Mouse (Mus musculus): ENCODE measurements around the gene Itga7. TPM values are rescaled to one million over a fixed set of nuclear protein-coding genes. Genes with fewer than 3 reads are reported as not detected.

Itga7 gene
- polyA plus RNA-seq, 1 experiment, result 14.6 TPM

DNA sequence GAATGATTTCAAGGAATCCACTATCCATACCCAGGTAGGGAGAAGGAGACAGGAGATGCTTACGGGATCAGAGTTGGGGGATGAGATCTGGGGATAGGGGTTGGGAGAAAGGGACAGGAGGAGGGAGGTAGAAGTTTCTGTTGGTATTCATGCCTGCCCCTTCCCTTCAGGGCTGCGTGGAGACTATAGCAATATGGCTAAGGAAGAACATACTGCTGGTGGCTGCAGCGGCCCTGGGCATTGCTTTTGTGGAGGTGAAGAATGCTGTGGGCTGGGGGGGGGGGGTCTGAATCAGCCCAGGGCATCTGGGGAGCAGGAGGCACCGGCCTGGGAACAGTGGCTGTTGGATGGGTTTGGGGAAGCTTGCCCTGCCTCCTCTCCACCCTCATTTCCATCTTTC lies 21.4 kb upstream of the Itga7 start:
- 56% methylated on average over 4 of the region's 4 CpGs for WGBS
- peaks cover 4% of the 10 kb centered on the region; the same call in 1 of the 2 replicates for H3K36me3 ChIP-seq (ENCODE audit: control insufficient read depth, insufficient read depth, low read length)
- H3K27ac ChIP-seq (ENCODE audit: insufficient read depth, low read depth, low read length), result no peak overlapping the region
- H3K4me3 ChIP-seq (ENCODE audit: insufficient read depth, low read depth, low read length), result no peak overlapping the region
- H3K27me3 ChIP-seq (replicated peaks; ENCODE audit: control insufficient read depth, insufficient read depth, low read length), result no peaks in the 10 kb centered on the region
- DNase-seq, result no peak
- H3K4me1 ChIP-seq (ENCODE audit: control insufficient read depth, insufficient read depth, low read length), result peaks cover 14% of the 10 kb centered on the region; the same call in 1 of the 2 replicates
- no peak for TF ChIP-seq CTCF (conservative IDR thresholded peaks at IDR 0.05; ENCODE audit: insufficient read depth, insufficient read length, low read depth, low read length)
- no peak for TF ChIP-seq POLR2A (IDR thresholded peaks at IDR 0.05; ENCODE audit: low read depth, low read length)

DNA sequence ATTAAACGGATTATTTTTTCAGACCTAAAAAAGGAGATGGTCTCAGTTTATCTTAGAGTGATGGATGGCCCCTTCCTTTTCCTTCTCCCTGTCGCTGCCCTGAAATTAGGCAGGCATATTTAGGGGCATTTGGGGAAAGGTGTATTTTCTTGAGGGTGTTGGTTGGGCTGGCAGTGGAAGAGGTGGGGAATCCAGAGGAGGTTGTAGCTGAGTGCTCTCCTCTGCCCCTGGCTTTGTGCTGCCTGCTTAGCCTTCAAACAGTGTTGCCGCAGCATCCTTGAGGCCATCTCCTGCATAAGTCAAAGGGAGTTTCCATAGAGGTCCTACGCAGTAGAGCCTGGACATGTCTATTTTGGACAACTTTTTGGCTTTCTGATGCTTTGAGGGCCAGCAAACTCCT lies 20.8 kb upstream of the Itga7 start:
- peaks cover 4% of the 10 kb centered on the region; the same call in 1 of the 2 replicates for H3K36me3 ChIP-seq (ENCODE audit: control insufficient read depth, insufficient read depth, low read length)
- no peaks in the 10 kb centered on the region for H3K27me3 ChIP-seq (replicated peaks; ENCODE audit: control insufficient read depth, insufficient read depth, low read length)
- no peak for DNase-seq
- no peak overlapping the region for H3K4me3 ChIP-seq (ENCODE audit: insufficient read depth, low read depth, low read length)
- WGBS, result 60% methylated on average over 4 of the region's 4 CpGs
- H3K4me1 ChIP-seq (ENCODE audit: control insufficient read depth, insufficient read depth, low read length), result peaks cover 14% of the 10 kb centered on the region; the same call in 1 of the 2 replicates
- TF ChIP-seq POLR2A (IDR thresholded peaks at IDR 0.05; ENCODE audit: low read depth, low read length), result no peak
- TF ChIP-seq CTCF (conservative IDR thresholded peaks at IDR 0.05; ENCODE audit: insufficient read depth, insufficient read length, low read depth, low read length), result no peak
- no peak overlapping the region for H3K27ac ChIP-seq (ENCODE audit: insufficient read depth, low read depth, low read length)

DNA sequence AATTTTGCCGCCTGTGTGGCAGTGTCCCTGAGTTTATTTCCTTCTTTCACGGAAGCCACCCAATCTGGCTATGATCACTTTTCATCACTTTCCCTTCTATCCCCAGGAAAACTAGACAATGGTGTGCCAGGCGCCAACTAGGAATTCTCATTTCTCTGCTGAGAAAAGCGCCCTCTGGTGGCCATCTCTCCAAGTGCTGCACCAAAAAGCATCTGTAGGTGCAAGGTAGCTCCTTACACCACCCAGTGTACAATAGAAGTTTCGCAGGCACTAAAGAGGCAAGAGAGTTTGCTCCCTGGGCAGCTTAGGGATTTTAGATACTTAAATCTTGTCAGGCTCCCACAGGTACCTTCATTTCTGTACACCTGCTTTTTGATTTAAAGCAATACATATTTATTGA lies 20.4 kb upstream of the Itga7 start:
- no peak overlapping the region for H3K27ac ChIP-seq (ENCODE audit: insufficient read depth, low read depth, low read length)
- WGBS, result 4% methylated on average over 5 of the region's 5 CpGs
- TF ChIP-seq POLR2A (IDR thresholded peaks at IDR 0.05; ENCODE audit: low read depth, low read length) (no peak), CTCF (conservative IDR thresholded peaks at IDR 0.05; ENCODE audit: insufficient read depth, insufficient read length, low read depth, low read length) (peak; percentile 96)
- H3K4me3 ChIP-seq (ENCODE audit: insufficient read depth, low read depth, low read length), result no peak overlapping the region
- DNase-seq, result peak; percentile 94
- no peaks in the 10 kb centered on the region for H3K27me3 ChIP-seq (replicated peaks; ENCODE audit: control insufficient read depth, insufficient read depth, low read length)
- H3K4me1 ChIP-seq (ENCODE audit: control insufficient read depth, insufficient read depth, low read length), result peaks cover 17% of the 10 kb centered on the region; the same call in 1 of the 2 replicates
- H3K36me3 ChIP-seq (ENCODE audit: control insufficient read depth, insufficient read depth, low read length), result peaks cover 4% of the 10 kb centered on the region; the same call in 1 of the 2 replicates

DNA sequence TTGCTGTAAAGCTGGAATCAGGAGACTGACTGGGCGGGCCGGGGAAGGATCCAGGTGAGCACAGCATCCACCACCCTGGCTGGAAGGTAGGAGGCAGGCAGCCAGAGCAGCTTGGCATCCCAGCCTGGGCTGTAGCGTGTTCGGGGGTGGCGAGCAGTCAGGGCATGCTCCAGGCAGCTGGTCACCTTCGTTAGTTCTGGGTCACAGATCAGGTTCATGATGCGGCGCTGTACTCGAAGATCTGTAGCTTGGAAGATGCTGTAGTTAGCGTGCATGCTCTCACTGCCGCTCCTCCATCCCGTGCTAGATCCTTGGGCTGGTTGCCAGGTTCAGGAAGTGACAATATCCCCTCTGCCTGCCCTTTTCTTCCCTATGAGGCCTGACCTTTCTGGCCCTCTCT lies 19.9 kb upstream of the Itga7 start:
- WGBS, result 33% methylated on average over 12 of the region's 12 CpGs
- TF ChIP-seq POLR2A (IDR thresholded peaks at IDR 0.05; ENCODE audit: low read depth, low read length) (peak; percentile 18), CTCF (conservative IDR thresholded peaks at IDR 0.05; ENCODE audit: insufficient read depth, insufficient read length, low read depth, low read length) (no peak)
- Histone ChIP-seq H3K27ac (ENCODE audit: insufficient read depth, low read depth, low read length) (no peak overlapping the region), H3K4me1 (ENCODE audit: control insufficient read depth, insufficient read depth, low read length) (peaks cover 21% of the 10 kb centered on the region; the same call in 1 of the 2 replicates), H3K36me3 (ENCODE audit: control insufficient read depth, insufficient read depth, low read length) (peaks cover 4% of the 10 kb centered on the region; the same call in 1 of the 2 replicates), H3K4me3 (ENCODE audit: insufficient read depth, low read depth, low read length) (no peak overlapping the region), H3K27me3 (replicated peaks; ENCODE audit: control insufficient read depth, insufficient read depth, low read length) (no peaks in the 10 kb centered on the region)
- DNase-seq, result peak; percentile 61

DNA sequence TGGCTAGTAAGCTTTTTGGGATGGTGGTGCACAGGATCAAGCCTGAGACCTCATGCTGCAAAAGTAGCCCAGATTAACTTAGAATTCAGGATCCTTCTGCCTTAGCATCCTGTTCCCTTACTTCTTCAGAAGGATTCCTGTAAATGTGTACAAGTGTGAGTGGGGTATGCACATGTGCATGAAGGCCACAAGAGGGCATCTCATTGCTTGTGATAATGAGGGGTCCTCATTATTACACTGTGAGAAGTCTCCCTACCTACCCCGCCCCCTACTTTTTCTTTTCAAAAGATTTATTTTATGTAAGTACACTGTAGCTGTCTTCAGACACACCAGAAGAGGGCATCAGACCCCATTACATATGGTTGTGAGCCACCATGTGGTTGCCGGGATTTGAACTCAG lies 18.1 kb upstream of the Itga7 start:
- no peak for DNase-seq

DNA sequence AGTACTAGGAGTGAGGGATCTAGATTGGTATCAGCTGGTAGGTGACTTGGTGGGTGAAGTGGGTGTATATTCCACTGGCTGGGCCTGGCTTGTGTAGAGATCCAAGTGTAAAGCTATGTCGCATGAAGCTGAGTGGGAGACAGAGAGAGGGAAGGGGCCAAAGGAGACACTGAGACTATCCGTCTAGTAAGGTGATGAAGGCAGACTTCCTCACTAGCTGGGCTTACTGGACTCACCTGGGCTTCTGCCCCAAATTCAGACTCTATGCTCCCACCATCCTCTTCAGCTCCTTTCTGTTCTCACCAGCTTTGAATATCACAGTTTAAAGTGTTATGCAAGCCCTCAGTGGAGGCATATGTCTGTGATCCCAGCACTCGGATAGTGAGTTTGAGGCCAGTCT lies 17.0 kb upstream of the Itga7 start:
- Histone ChIP-seq H3K36me3 (ENCODE audit: control insufficient read depth, insufficient read depth, low read length) (peaks cover 4% of the 10 kb centered on the region; the same call in 1 of the 2 replicates), H3K27ac (ENCODE audit: insufficient read depth, low read depth, low read length) (no peak overlapping the region), H3K4me1 (ENCODE audit: control insufficient read depth, insufficient read depth, low read length) (peaks cover 42% of the 10 kb centered on the region), H3K4me3 (ENCODE audit: insufficient read depth, low read depth, low read length) (no peak overlapping the region), H3K27me3 (replicated peaks; ENCODE audit: control insufficient read depth, insufficient read depth, low read length) (no peaks in the 10 kb centered on the region)
- 81% methylated on average over 3 of the region's 3 CpGs for WGBS
- no peak for DNase-seq
- TF ChIP-seq CTCF (conservative IDR thresholded peaks at IDR 0.05; ENCODE audit: insufficient read depth, insufficient read length, low read depth, low read length), result no peak
- no peak for TF ChIP-seq POLR2A (IDR thresholded peaks at IDR 0.05; ENCODE audit: low read depth, low read length)

More for the DNA sequence above, 18.1 kb upstream of the Itga7 start:
- Histone ChIP-seq H3K27ac (ENCODE audit: insufficient read depth, low read depth, low read length) (no peak overlapping the region), H3K4me1 (ENCODE audit: control insufficient read depth, insufficient read depth, low read length) (peaks cover 32% of the 10 kb centered on the region), H3K27me3 (replicated peaks; ENCODE audit: control insufficient read depth, insufficient read depth, low read length) (no peaks in the 10 kb centered on the region), H3K36me3 (ENCODE audit: control insufficient read depth, insufficient read depth, low read length) (peaks cover 4% of the 10 kb centered on the region; the same call in 1 of the 2 replicates), H3K4me3 (ENCODE audit: insufficient read depth, low read depth, low read length) (no peak overlapping the region)
- WGBS, result 90% methylated on average over 2 of the region's 2 CpGs
- TF ChIP-seq CTCF (conservative IDR thresholded peaks at IDR 0.05; ENCODE audit: insufficient read depth, insufficient read length, low read depth, low read length), result 0 out of 2 replicates have a peak, but pooled peaks have one; percentile 1
- TF ChIP-seq POLR2A (IDR thresholded peaks at IDR 0.05; ENCODE audit: low read depth, low read length), result no peak

DNA sequence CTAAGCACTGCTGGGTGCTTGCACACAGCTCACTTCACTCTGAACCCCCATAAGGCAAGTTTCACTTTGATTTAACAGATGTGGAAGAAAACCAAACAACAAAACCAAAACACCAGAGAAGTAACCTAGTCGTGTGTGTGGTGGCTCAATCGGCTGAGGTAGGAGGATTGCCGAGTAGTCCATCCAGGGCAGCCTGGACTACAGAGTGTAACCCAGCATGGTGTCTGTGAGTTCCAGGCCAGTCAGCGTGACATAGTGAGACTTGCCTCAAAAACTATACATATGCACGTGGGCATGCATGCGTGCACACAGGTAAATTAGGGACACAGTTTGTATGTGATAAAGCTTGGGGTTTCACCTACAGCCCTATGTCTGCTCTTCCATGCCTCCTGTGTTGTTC lies 16.2 kb upstream of the Itga7 start:
- 79% methylated on average over 6 of the region's 6 CpGs for WGBS
- TF ChIP-seq POLR2A (IDR thresholded peaks at IDR 0.05; ENCODE audit: low read depth, low read length) (no peak), CTCF (conservative IDR thresholded peaks at IDR 0.05; ENCODE audit: insufficient read depth, insufficient read length, low read depth, low read length) (no peak)
- DNase-seq, result no peak
- Histone ChIP-seq H3K4me1 (ENCODE audit: control insufficient read depth, insufficient read depth, low read length) (peaks cover 49% of the 10 kb centered on the region), H3K4me3 (ENCODE audit: insufficient read depth, low read depth, low read length) (no peak overlapping the region), H3K27me3 (replicated peaks; ENCODE audit: control insufficient read depth, insufficient read depth, low read length) (no peaks in the 10 kb centered on the region), H3K36me3 (ENCODE audit: control insufficient read depth, insufficient read depth, low read length) (peaks cover 4% of the 10 kb centered on the region; the same call in 1 of the 2 replicates), H3K27ac (ENCODE audit: insufficient read depth, low read depth, low read length) (no peak overlapping the region)

Data from kidney, adult 2 months (tissue).